Mouse (Mus musculus) forebrain, embryonic 10.5 days (tissue): Measurements from ENCODE around the gene Chac1. TPM values are rescaled to one million over a fixed set of nuclear protein-coding genes. Genes with fewer than 3 reads are reported as not detected.

Source experiments
- DNase-seq: peaks from one replicate; pipeline ENCODE4 v3.0.0-alpha.2; 2017; ENCODE audit warnings: low spot score; ENCODE audit errors: extremely low spot score
- H3K27ac ChIP-seq: fragments of 300-500 bp; sonication (generic); 2 replicates; pipeline ENCODE4 v1.5.1; 2016; ENCODE audit warnings: mild to moderate bottlenecking
- H3K27me3 ChIP-seq: fragments of 300-500 bp; sonication (generic); 2 replicates; pipeline ENCODE4 v1.6.1; 2016; ENCODE audit warnings: mild to moderate bottlenecking; ENCODE audit not compliant: poor library complexity, severe bottlenecking
- H3K36me3 ChIP-seq: fragments of 300-500 bp; sonication (generic); replicated peaks from 2 replicates; pipeline ENCODE4 v1.6.1; 2016; ENCODE audit warnings: mild to moderate bottlenecking, moderate library complexity
- H3K4me1 ChIP-seq: fragments of 300-500 bp; sonication (generic); 2 replicates; pipeline ENCODE4 v1.6.1; 2016
- H3K4me3 ChIP-seq: fragments of 300-500 bp; sonication (generic); 2 replicates; pipeline ENCODE4 v1.5.1; 2016; ENCODE audit warnings: mild to moderate bottlenecking, moderate library complexity
- H3K9me3 ChIP-seq: fragments of 300-500 bp; sonication (generic); 2 replicates; pipeline ENCODE4 v1.6.1; 2016; ENCODE audit warnings: mild to moderate bottlenecking, moderate library complexity
- WGBS: fragments of 180-500 bp; shearing (Covaris S2); methylation state at CpG from one replicate; pipeline ENCODE4 v1.1.7; 2016; 5-methylcytosine and 5-hydroxymethylcytosine counted together
- polyA plus RNA-seq: library from polyadenylated mRNA; unstranded; fragments of >200 nt; fragmentation: Nextera tagmentation; extraction: Ambion mirVana; gene quantifications from 2 replicates; pipeline ENCODE4 v1.2.1, GENCODE M21; 2016

The Chac1 gene
- polyA plus RNA-seq, 1 experiment from 2014 or later, result 1.4 TPM

DNA sequence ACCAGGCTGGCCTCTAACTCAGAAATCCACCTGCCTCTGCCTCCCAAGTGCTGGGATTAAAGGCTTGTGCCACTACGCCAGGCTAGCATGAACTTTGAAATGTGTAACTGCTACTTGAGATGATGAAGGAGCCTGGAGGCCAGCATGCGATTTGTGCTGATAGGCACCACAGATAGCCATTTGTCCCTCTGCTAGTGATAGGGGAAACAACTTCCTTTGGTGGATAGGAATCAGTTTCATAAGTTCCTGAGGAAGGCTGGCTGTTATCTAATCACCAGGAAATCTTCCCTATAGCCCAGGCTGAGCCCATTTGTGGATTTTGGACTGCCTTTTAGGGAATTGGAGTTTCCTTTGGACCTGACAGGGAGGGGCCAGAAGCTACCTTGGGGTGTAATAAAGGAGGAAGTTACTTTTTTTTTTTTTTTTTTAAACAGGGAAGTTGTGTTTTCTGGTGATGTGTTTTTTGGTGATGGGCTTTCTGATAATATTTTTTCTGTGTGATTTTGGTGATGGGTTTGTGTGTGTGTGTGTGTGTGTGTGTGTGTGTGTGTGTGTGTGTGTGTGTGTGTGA is 8.8 kb downstream of the Chac1 start:
- no peak overlapping the region for H3K4me3 ChIP-seq
- H3K9me3 ChIP-seq, result peaks cover 15% of the 10 kb centered on the region; the same call in 1 of the 2 replicates
- peaks cover 3% of the 10 kb centered on the region; the same call in 1 of the 2 replicates for H3K36me3 ChIP-seq
- H3K27ac ChIP-seq, result no peak overlapping the region
- no peaks in the 10 kb centered on the region for H3K4me1 ChIP-seq
- WGBS, result 93% methylated on average over 2 of the region's 2 CpGs
- no peak for DNase-seq
- H3K27me3 ChIP-seq, result no peaks in the 10 kb centered on the region

DNA sequence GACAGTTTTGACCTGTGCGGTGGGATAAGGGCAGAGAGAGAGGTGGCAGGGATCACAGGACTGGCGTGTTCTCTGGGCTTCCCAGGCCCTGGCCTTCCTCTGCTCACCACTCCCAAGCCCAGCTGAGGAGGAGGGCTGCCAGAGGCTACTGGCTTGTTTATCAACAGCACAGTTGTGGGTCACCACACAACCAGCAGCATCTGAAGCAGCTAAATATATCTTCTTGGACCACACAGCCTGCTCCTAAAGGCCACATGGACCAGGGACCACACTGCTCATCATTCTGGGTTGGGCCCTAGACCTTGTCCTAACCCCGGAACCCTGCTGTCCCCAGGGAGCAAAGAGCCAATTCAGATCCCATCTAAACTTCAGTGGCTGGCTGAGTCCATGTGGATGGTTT is 13.9 kb downstream of the Chac1 start:
- H3K4me1 ChIP-seq, result no peaks in the 10 kb centered on the region
- DNase-seq, result no peak
- H3K4me3 ChIP-seq, result no peak overlapping the region
- no peak overlapping the region for H3K27ac ChIP-seq
- H3K36me3 ChIP-seq, result peaks cover 25% of the 10 kb centered on the region
- no peaks in the 10 kb centered on the region for H3K27me3 ChIP-seq
- H3K9me3 ChIP-seq, result peaks cover 15% of the 10 kb centered on the region; the same call in 1 of the 2 replicates
- WGBS, result 82% methylated on average over 3 of the region's 3 CpGs

- DNase-seq, result no peak
- no peak overlapping the region for H3K4me3 ChIP-seq
- H3K36me3 ChIP-seq, result peaks cover 46% of the 10 kb centered on the region
- 74% methylated on average over 3 of the region's 3 CpGs for WGBS
- H3K27ac ChIP-seq, result no peak overlapping the region
- no peaks in the 10 kb centered on the region for H3K9me3 ChIP-seq
- H3K4me1 ChIP-seq, result no peaks in the 10 kb centered on the region
- H3K27me3 ChIP-seq, result no peaks in the 10 kb centered on the region
These were observed 16.3 kb downstream of the Chac1 start for GRCm38 (mm10) chr2:119367346-119367745.

DNA sequence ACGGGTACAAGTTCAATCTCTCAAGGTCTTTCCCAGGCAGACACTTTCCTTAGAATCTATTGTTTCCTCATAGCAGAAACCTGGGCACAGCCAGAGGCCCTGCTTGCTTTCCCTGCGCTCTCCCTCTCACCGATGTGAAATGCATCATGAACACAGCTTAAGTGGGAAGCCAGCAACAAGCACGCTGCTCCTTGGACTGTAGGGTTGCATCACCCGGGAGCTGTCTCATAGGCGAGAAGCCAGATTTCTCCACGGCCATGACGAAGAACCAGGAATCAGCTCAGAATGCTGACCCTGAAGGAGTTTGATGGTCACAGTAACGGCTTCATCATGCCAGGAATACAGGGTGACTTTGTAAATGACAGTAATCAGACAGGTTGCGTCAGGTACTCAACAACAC is 19.1 kb downstream of the Chac1 start:
- H3K27ac ChIP-seq, result no peak overlapping the region
- no peaks in the 10 kb centered on the region for H3K9me3 ChIP-seq
- no peaks in the 10 kb centered on the region for H3K27me3 ChIP-seq
- no peaks in the 10 kb centered on the region for H3K4me1 ChIP-seq
- H3K36me3 ChIP-seq, result peaks cover 73% of the 10 kb centered on the region
- no peak overlapping the region for H3K4me3 ChIP-seq
- no peak for DNase-seq
- 96% methylated on average over 10 of the region's 10 CpGs for WGBS

DNA sequence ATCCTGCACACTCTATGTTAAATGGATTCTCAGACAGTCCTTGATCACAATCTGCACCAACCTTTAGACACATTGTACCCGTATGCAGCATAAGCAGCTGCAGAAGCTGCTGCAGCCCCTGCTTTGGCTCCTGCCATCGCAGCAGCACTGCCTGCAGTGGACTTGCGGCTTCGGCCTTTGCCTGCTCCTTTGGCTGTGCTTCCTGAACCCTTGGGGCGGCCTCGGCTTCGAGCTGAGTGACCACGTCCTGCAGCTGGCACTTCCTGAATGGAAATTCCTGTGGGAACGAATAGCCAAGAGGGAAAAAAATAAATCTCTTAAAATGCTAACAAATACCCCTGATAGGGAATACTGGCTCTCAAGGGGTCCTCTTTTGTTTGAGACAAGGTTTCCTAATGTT is 26.3 kb downstream of the Chac1 start:
- Histone ChIP-seq H3K9me3 (no peaks in the 10 kb centered on the region), H3K27ac (no peak overlapping the region), H3K36me3 (peaks cover 100% of the 10 kb centered on the region), H3K4me3 (no peak overlapping the region), H3K27me3 (no peaks in the 10 kb centered on the region), H3K4me1 (no peaks in the 10 kb centered on the region)
- 83% methylated on average over 9 of the region's 9 CpGs for WGBS
- DNase-seq, result no peak

DNA sequence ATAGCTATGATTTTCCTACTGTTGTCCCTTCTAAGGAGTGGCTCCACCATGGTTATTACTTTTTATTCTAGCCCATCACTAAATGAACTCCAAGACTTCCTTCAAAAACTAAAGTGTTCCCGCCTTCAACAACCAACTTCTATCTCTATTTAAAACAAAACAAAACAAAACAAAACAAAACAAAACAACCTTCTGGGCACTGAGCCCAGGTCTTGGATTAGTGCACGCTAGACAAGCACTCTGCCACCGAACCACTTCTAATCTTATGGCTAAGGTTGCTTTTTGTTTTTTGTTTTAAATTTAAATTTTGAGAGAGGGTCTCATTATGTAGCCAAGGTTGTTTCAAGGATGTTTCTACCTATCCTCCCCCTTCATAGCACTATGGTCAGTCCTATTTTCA is 26.8 kb downstream of the Chac1 start:
- H3K4me3 ChIP-seq, result no peak overlapping the region
- H3K27me3 ChIP-seq, result no peaks in the 10 kb centered on the region
- no peak overlapping the region for H3K27ac ChIP-seq
- no peaks in the 10 kb centered on the region for H3K4me1 ChIP-seq
- 87% methylated on average over 3 of the region's 3 CpGs for WGBS
- H3K9me3 ChIP-seq, result no peaks in the 10 kb centered on the region
- peaks cover 100% of the 10 kb centered on the region for H3K36me3 ChIP-seq
- no peak for DNase-seq

DNA sequence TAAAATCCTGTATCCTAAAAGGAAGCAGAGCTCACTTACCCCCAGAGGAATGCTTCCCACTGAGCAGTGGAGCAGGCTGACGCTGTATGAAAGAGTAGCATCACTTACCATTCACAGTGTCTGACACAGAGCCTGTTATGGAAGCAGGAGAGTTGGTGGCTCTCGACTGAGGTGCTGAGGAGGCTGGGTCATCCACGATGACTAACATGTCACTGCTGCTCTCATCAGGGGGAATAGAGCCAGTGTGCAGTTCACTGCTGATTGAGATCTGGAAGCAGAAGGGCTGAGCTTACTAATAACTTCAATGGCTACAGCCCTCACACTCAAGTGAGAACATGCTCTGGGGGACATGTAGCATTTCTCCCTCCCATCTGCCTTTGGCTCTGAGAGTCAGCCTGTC is 28.4 kb downstream of the Chac1 start:
- no peak overlapping the region for H3K27ac ChIP-seq
- WGBS, result 87% methylated on average over 3 of the region's 3 CpGs
- no peaks in the 10 kb centered on the region for H3K9me3 ChIP-seq
- no peak for DNase-seq
- H3K36me3 ChIP-seq, result peaks cover 94% of the 10 kb centered on the region
- no peaks in the 10 kb centered on the region for H3K4me1 ChIP-seq
- H3K4me3 ChIP-seq, result no peak overlapping the region
- no peaks in the 10 kb centered on the region for H3K27me3 ChIP-seq

GRCm38 (mm10) chr2:119388266-119388665 is 37.2 kb downstream of the Chac1 start:
- H3K4me1 ChIP-seq, result no peaks in the 10 kb centered on the region

GRCm38 (mm10) chr2:119389992-119390391 is 39.0 kb downstream of the Chac1 start:
- peaks cover 84% of the 10 kb centered on the region for H3K36me3 ChIP-seq
- DNase-seq, result no peak
- no peak overlapping the region for H3K27ac ChIP-seq
- no peaks in the 10 kb centered on the region for H3K9me3 ChIP-seq
- no peaks in the 10 kb centered on the region for H3K4me1 ChIP-seq
- no peaks in the 10 kb centered on the region for H3K27me3 ChIP-seq
- no peak overlapping the region for H3K4me3 ChIP-seq
- WGBS, result 91% methylated on average over 4 of the region's 4 CpGs

More at GRCm38 (mm10) chr2:119388266-119388665, 37.2 kb downstream of the Chac1 start:
- Histone ChIP-seq H3K27ac (no peak overlapping the region), H3K4me3 (no peak overlapping the region), H3K27me3 (no peaks in the 10 kb centered on the region), H3K9me3 (no peaks in the 10 kb centered on the region), H3K36me3 (peaks cover 77% of the 10 kb centered on the region)
- 91% methylated on average over 1 of the region's 1 CpGs for WGBS
- no peak for DNase-seq

DNA sequence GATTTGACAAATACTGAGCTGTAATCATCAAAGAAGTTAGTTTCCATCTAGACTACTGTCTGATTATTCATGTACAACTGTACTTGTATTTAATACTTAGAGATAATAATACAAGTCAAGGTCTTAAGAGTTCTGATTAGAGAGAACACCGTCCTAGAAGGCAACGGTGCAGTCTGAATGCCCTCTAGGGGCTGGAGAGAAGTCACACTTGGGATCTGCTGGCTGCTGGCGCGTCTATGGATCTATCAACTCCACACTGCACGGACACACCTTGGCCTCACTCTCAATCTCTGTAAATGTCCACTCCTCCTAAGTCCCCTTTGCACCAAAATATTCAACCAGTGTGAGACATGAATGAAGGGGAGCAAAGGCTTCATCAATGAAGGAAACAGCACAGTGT is 47.2 kb downstream of the Chac1 start:
- Histone ChIP-seq H3K9me3 (no peaks in the 10 kb centered on the region), H3K36me3 (peaks cover 80% of the 10 kb centered on the region), H3K27ac (no peak overlapping the region), H3K4me1 (no peaks in the 10 kb centered on the region), H3K4me3 (no peak overlapping the region), H3K27me3 (no peaks in the 10 kb centered on the region)
- DNase-seq, result no peak
- WGBS, result 88% methylated on average over 5 of the region's 5 CpGs

DNA sequence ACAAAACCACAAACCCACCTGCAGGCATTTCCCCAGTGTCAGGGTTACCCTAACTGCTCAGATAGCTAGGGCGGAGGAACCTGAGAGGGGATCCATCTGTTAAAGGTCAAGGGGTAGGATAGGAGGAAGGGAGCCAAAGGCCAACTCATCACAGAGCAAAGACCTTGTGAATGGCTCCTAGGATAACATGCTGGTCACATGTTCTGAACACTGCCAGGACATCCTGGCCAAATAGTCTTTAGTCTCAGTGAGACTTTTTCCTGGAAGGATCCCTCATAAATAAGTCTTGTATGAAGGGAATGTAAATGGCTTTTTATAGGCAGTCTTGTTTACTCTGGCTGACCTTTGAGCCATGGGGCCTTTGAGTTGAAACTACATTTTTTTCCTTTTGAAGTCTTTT is 47.6 kb downstream of the Chac1 start:
- H3K4me3 ChIP-seq, result no peak overlapping the region
- no peaks in the 10 kb centered on the region for H3K9me3 ChIP-seq
- no peak for DNase-seq
- WGBS, result 85% methylated on average over 1 of the region's 1 CpGs
- H3K27me3 ChIP-seq, result no peaks in the 10 kb centered on the region
- H3K27ac ChIP-seq, result no peak overlapping the region
- H3K36me3 ChIP-seq, result peaks cover 78% of the 10 kb centered on the region
- H3K4me1 ChIP-seq, result no peaks in the 10 kb centered on the region

- H3K27ac ChIP-seq, result no peak overlapping the region
- no peaks in the 10 kb centered on the region for H3K4me1 ChIP-seq
- H3K27me3 ChIP-seq, result no peaks in the 10 kb centered on the region
- no peak for DNase-seq
- H3K9me3 ChIP-seq, result no peaks in the 10 kb centered on the region
- H3K4me3 ChIP-seq, result no peak overlapping the region
- H3K36me3 ChIP-seq, result peaks cover 77% of the 10 kb centered on the region
These were observed 48.3 kb downstream of the Chac1 start for GRCm38 (mm10) chr2:119399313-119399712.
